ENCODE assay signal across 7 mouse cellular contexts in the genomic region with DNA sequence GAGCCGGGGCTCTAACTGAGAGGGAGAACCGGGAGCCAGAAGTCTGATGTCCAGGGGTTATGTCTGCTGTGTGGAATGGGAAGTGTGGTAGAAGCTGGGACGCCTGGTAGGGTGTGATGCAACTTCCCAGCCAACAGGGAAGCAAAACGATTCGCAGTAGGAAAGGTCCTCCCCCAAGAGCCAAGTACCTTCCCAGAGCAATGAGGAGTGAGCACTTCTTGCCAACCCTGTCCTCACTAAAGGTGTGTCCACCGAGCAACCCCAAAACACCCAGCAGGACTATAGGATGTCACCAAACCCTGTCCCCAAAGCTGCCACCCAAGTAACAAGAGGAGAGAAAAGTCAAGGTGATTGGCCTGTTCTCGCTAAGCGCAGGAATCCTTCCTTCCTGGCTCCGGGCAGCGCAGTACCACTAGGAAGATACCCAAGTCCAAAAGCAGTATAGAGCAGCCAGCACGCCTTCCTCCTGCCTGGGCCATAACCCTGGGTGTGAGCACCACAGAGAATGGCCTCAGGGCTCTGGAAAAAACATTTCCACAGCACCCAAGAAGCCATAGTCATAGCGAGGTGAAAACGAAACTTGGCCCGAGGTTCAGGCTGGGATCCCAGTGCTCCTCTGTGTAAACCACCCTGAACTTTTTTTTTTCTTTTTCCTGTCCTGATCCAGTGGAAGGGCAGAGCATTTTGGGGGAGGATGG. TPM values are rescaled to one million over a fixed set of nuclear protein-coding genes. Genes with fewer than 3 reads are reported as not detected.
DNase-seq lines count a peak whose midpoint lies in the region; ATAC-seq lines count a peak whose summit lies in the region.

No protein-coding gene starts in this region.

- WGBS in liver, embryonic 12.5 days (ENCODE audit: insufficient replicate concordance), result 62% methylated on average over 14 of the region's 14 CpGs

- no peak overlapping the region for H3K4me3 ChIP-seq in liver, embryonic 12.5 days

- 0 out of 4 replicates have a peak, but pooled peaks have one; percentile 6 to 11 for ATAC-seq in hematopoietic stem cell, adult 5-6 weeks (replicated peaks in 1 of 2; ENCODE audit: insufficient read depth in 1 of 2, low FRiP score in 2 of 2, low TSS enrichment in 1 of 2, low read depth in 1 of 2, poor library complexity in 2 of 2, severe bottlenecking in 2 of 2)
- ATAC-seq in liver, embryonic 12.5 days, result no peak

- peak; percentile 50 for DNase-seq in 3T3-L1 (ENCODE audit: low read depth, low spot score)
- DNase-seq in CD4-positive helper T cell, adult 2 months (ENCODE audit: low read depth, low spot score), result peak; percentile 66
- DNase-seq in naive thymus-derived CD4-positive, alpha-beta T cell, adult 2 months (ENCODE audit: low read depth), result peak; percentile 61
- DNase-seq in urinary bladder, postnatal 10 days (ENCODE audit: low spot score), result no peak
- DNase-seq in left cerebral cortex, postnatal 36 days (ENCODE audit: low spot score in 2 of 2), result no peak

- H3K4me1 ChIP-seq in liver, embryonic 12.5 days, result peaks cover 48% of the 10 kb centered on the region

- H3K9me3 ChIP-seq in liver, embryonic 12.5 days (replicated peaks), result no peaks in the 10 kb centered on the region

- no peak overlapping the region for H3K9ac ChIP-seq in liver, embryonic 12.5 days

- intact Hi-C loops in left cerebral cortex, postnatal 36 days (cut with DNase I), result no loop called here

- H3K4me2 ChIP-seq in liver, embryonic 12.5 days, result peak overlapping the region; percentile 97

- H3K36me3 ChIP-seq in liver, embryonic 12.5 days, result peaks cover 9% of the 10 kb centered on the region

- H3K27me3 ChIP-seq in liver, embryonic 12.5 days (replicated peaks), result no peaks in the 10 kb centered on the region

- no peak overlapping the region for H3K27ac ChIP-seq in liver, embryonic 12.5 days

RNA-seq across cellular contexts. Expression of a gene that starts 18.7 kb away (rescaled TPM):
- 10.0 and 27.3 TPM in 2 replicates for total RNA-seq in hematopoietic stem cell, adult 5-6 weeks (2017)
- polyA plus RNA-seq in liver, embryonic 12.5 days (2016; fragmentation: Nextera tagmentation; extraction: Ambion mirVana), result 4.6 and 5.5 TPM in 2 replicates
- 10 to 100 TPM; 37.6 to 40.6 TPM for total RNA-seq in left cerebral cortex, postnatal 36 days (2021)

RNA-seq across cellular contexts. Expression of a gene that starts 29.3 kb away (rescaled TPM):
- 3.4 and 7.9 TPM in 2 replicates for total RNA-seq in hematopoietic stem cell, adult 5-6 weeks (2017)
- polyA plus RNA-seq in liver, embryonic 12.5 days (2016; fragmentation: Nextera tagmentation; extraction: Ambion mirVana), result 0.21 and 0.81 TPM in 2 replicates
- 1 to 10 TPM; 1.9 to 2.5 TPM for total RNA-seq in left cerebral cortex, postnatal 36 days (2021)

RNA-seq across cellular contexts. Expression of a gene that starts 41.2 kb away (rescaled TPM):
- total RNA-seq in hematopoietic stem cell, adult 5-6 weeks (2017), result 8.2 and 13.4 TPM in 2 replicates
- polyA plus RNA-seq in liver, embryonic 12.5 days (2016; fragmentation: Nextera tagmentation; extraction: Ambion mirVana), result 7.0 and 10.0 TPM in 2 replicates
- 1 to 10 TPM; 8.3 to 9.6 TPM for total RNA-seq in left cerebral cortex, postnatal 36 days (2021)

RNA-seq across cellular contexts. Expression of a gene that starts 47.1 kb away (rescaled TPM):
- total RNA-seq in hematopoietic stem cell, adult 5-6 weeks (2017), result 15.1 and 21.8 TPM in 2 replicates
- polyA plus RNA-seq in liver, embryonic 12.5 days (2016; fragmentation: Nextera tagmentation; extraction: Ambion mirVana), result 15.2 and 16.2 TPM in 2 replicates
- total RNA-seq in left cerebral cortex, postnatal 36 days (2021), result 10 to 100 TPM in 1 of 2 experiments, 1 to 10 TPM in 1; 9.5 to 10.7 TPM

RNA-seq across cellular contexts. Expression of a gene that starts 56.7 kb away (rescaled TPM):
- 11.9 and 20.9 TPM in 2 replicates for total RNA-seq in hematopoietic stem cell, adult 5-6 weeks (2017)
- 7.8 and 8.9 TPM in 2 replicates for polyA plus RNA-seq in liver, embryonic 12.5 days (2016; fragmentation: Nextera tagmentation; extraction: Ambion mirVana)
- total RNA-seq in left cerebral cortex, postnatal 36 days (2021), result 10 to 100 TPM in 1 of 2 experiments, 1 to 10 TPM in 1; 9.2 to 10.3 TPM

Comparison
In these comparisons a context has a peak if more than half of its experiments do, and no peak if none do; other contexts are left out.
1. DNase-seq: peak in 3T3-L1 (single experiment), CD4-positive helper T cell, adult 2 months (single experiment) and naive thymus-derived CD4-positive, alpha-beta T cell, adult 2 months (single experiment); none in urinary bladder, postnatal 10 days (single experiment) and left cerebral cortex, postnatal 36 days (0 of 2).